Mouse (Mus musculus) embryonic facial prominence, embryonic 14.5 days (tissue): ENCODE measurements around the gene Casq2. TPM values are rescaled to one million over a fixed set of nuclear protein-coding genes. Genes with fewer than 3 reads are reported as not detected.
"Not testable (repeated sequence)": the region's sequence is repeated elsewhere in the genome, so short reads cannot be mapped to it uniquely, and the experiment has no call there.

ENCODE experiments used
- ATAC-seq: fragments of 200-750 bp; cut with Nextera tagmentation; 2 replicates; pipeline ENCODE4 v1.8.0; 2017; ENCODE audit warnings: low read depth, moderate number of reproducible peaks, moderate TSS enrichment
- DNase-seq: peaks from one replicate; pipeline ENCODE4 v3.0.0-alpha.2; 2015; ENCODE audit warnings: low spot score
- H3K27ac ChIP-seq: fragments of 300-500 bp; sonication (generic); replicated peaks from 2 replicates; pipeline ENCODE4 v1.5.1; 2014; ENCODE audit warnings: low read depth, mild to moderate bottlenecking, low read length, moderate library complexity
- H3K27me3 ChIP-seq: fragments of 300-500 bp; sonication (generic); replicated peaks from 2 replicates; pipeline ENCODE4 v1.6.1; 2014; ENCODE audit warnings: low read length; ENCODE audit not compliant: control insufficient read depth, insufficient read depth
- H3K36me3 ChIP-seq: fragments of 300-500 bp; sonication (generic); 2 replicates; pipeline ENCODE4 v1.6.1; 2014; ENCODE audit warnings: low read length, mixed read lengths; ENCODE audit not compliant: control insufficient read depth, insufficient read depth
- H3K4me1 ChIP-seq: fragments of 300-500 bp; sonication (generic); 2 replicates; pipeline ENCODE4 v1.6.1; 2014; ENCODE audit warnings: antibody characterized with exemption, low read length; ENCODE audit not compliant: control insufficient read depth, insufficient read depth
- H3K4me2 ChIP-seq: fragments of 300-500 bp; sonication (generic); 2 replicates; pipeline ENCODE4 v1.6.1; 2014; ENCODE audit warnings: low read depth, mild to moderate bottlenecking, low read length, moderate library complexity, mixed read lengths
- H3K4me3 ChIP-seq: fragments of 300-500 bp; sonication (generic); 2 replicates; pipeline ENCODE4 v1.5.1; 2014; ENCODE audit warnings: low read depth, mild to moderate bottlenecking, low read length
- H3K9ac ChIP-seq: fragments of 300-500 bp; sonication (generic); 2 replicates; pipeline ENCODE4 v1.6.1; 2014; ENCODE audit warnings: low read depth, mild to moderate bottlenecking, low read length, moderate library complexity, mixed read lengths
- H3K9me3 ChIP-seq: fragments of 300-500 bp; sonication (generic); 2 replicates; pipeline ENCODE4 v1.6.1; 2016; ENCODE audit warnings: low read length; ENCODE audit not compliant: control insufficient read depth
- WGBS: fragments of 180-500 bp; shearing (Covaris S2); extraction: QIAGEN DNeasy Blood & Tissue Kit; methylation state at CpG from one replicate; pipeline ENCODE4 v1.1.7; 2014; 5-methylcytosine and 5-hydroxymethylcytosine counted together
- polyA plus RNA-seq: library from polyadenylated mRNA; unstranded; fragments of >200 nt; fragmentation: Nextera tagmentation; extraction: Ambion mirVana; gene quantifications from 2 replicates; pipeline ENCODE4 v1.2.1, GENCODE M21; 2014

Casq2 gene
- polyA plus RNA-seq, 1 experiment from 2014 or later = 199 TPM

GRCm38 (mm10) chr3:102156737-102157136 lies 70.5 kb downstream of the Casq2 start:
- WGBS = 85% methylated on average over 7 of the region's 7 CpGs
- H3K27ac ChIP-seq = no peak overlapping the region
- peaks cover 43% of the 10 kb centered on the region for H3K36me3 ChIP-seq
- no peak for DNase-seq
- H3K9ac ChIP-seq = no peak overlapping the region
- no peak overlapping the region for H3K4me2 ChIP-seq
- H3K9me3 ChIP-seq = no peaks in the 10 kb centered on the region
- H3K4me3 ChIP-seq = no peak overlapping the region
- peaks cover 11% of the 10 kb centered on the region; the same call in 1 of the 2 replicates for H3K4me1 ChIP-seq
- ATAC-seq = no peak
- no peaks in the 10 kb centered on the region for H3K27me3 ChIP-seq

DNA sequence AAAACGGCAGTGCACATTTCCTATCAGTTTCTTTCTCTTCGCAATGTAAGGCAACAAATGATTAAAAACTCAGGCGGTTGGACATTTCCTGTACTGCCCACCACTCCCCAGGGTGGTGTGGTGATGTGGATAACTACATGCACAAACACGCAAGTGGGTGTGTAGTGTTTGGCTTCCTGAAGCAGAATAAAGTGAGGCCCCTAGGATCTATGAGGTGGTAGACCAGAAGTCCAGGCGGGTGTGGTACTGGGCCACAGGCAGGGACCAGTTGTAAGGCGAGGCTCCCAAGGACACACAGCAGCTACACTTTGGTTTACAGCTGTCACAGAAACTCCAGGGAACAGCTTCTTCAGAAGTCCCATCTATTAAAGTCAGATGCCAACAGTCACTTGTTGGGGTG lies 71.4 kb downstream of the Casq2 start:
- no peak overlapping the region for H3K27ac ChIP-seq
- no peak overlapping the region for H3K4me3 ChIP-seq
- H3K9me3 ChIP-seq = no peaks in the 10 kb centered on the region
- H3K4me2 ChIP-seq = no peak overlapping the region
- no peak for ATAC-seq
- no peak for DNase-seq
- peaks cover 11% of the 10 kb centered on the region; the same call in 1 of the 2 replicates for H3K4me1 ChIP-seq
- no peak overlapping the region for H3K9ac ChIP-seq
- H3K36me3 ChIP-seq = peaks cover 46% of the 10 kb centered on the region
- WGBS = 87% methylated on average over 6 of the region's 6 CpGs
- H3K27me3 ChIP-seq = no peaks in the 10 kb centered on the region

DNA sequence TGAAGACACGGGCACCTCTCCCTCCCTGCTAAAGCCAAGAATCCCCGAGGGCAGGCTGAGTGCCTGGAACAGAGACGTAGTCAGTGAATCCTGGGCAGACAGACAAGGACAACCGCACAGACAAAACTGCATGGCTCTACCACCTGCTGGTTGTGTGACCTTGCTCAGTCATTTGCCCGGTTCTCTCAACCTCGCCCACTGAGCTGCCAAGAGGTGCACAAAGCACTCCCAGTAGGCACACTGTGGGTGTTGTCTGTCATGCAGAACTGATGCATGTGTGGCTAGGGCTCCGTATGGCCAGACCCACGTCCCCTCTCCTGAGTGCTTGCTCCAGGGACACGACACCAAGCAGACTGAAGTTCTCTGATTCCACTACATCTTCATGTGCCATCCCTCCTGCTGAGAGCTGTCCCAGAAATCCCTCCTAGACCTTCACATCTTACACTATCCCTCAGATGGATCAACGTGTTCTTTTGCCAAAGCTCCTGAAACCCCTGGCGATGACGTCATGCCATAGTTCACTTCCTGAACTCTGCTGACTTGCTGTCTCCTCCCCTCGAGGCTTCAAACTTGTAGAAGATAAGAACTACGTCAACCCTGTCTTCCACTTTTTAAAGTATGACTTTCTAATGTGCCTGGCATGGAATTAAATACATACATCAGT lies 72.7 kb downstream of the Casq2 start:
- Histone ChIP-seq H3K36me3 (peaks cover 58% of the 10 kb centered on the region), H3K4me1 (peaks cover 11% of the 10 kb centered on the region; the same call in 1 of the 2 replicates), H3K9me3 (no peaks in the 10 kb centered on the region), H3K4me3 (no peak overlapping the region), H3K4me2 (no peak overlapping the region), H3K27me3 (no peaks in the 10 kb centered on the region), H3K9ac (no peak overlapping the region), H3K27ac (peak overlapping the region; percentile 22; the same call in 1 of the 2 replicates)
- DNase-seq (peak; percentile 43), ATAC-seq (0 out of 2 replicates have a peak, but pooled peaks have one; percentile 23)
- WGBS = 77% methylated on average over 14 of the region's 14 CpGs

GRCm38 (mm10) chr3:102159423-102160325 lies 73.5 kb downstream of the Casq2 start:
- peak; percentile 86 for ATAC-seq
- Histone ChIP-seq H3K4me1 (peaks cover 11% of the 10 kb centered on the region; the same call in 1 of the 2 replicates), H3K9me3 (no peaks in the 10 kb centered on the region), H3K36me3 (peaks cover 58% of the 10 kb centered on the region), H3K27me3 (no peaks in the 10 kb centered on the region), H3K9ac (no peak overlapping the region), H3K27ac (peak overlapping the region; percentile 22; the same call in 1 of the 2 replicates), H3K4me2 (no peak overlapping the region), H3K4me3 (no peak overlapping the region)
- DNase-seq = peak; percentile 79
- 59% methylated on average over 14 of the region's 14 CpGs for WGBS

- not testable (repeated sequence) for ATAC-seq, H3K27me3 ChIP-seq, H3K27ac ChIP-seq, H3K9me3 ChIP-seq, H3K4me3 ChIP-seq, H3K4me2 ChIP-seq, H3K9ac ChIP-seq, DNase-seq
- 75% methylated on average over 1 of the region's 1 CpGs for WGBS
- H3K4me1 ChIP-seq = peaks cover 22% of the 10 kb centered on the region
- H3K36me3 ChIP-seq = peaks cover 40% of the 10 kb centered on the region
Measured at GRCm38 (mm10) chr3:102163861-102164260, 77.6 kb downstream of the Casq2 start.

GRCm38 (mm10) chr3:102164911-102165310 lies 78.7 kb downstream of the Casq2 start:
- Histone ChIP-seq H3K4me3 (no peak overlapping the region), H3K4me1 (peaks cover 24% of the 10 kb centered on the region), H3K9ac (no peak overlapping the region), H3K27ac (no peak overlapping the region), H3K27me3 (no peaks in the 10 kb centered on the region), H3K4me2 (no peak overlapping the region), H3K9me3 (no peaks in the 10 kb centered on the region), H3K36me3 (peaks cover 40% of the 10 kb centered on the region)
- no peak for DNase-seq
- ATAC-seq = no peak
- WGBS = 53% methylated on average over 4 of the region's 4 CpGs

- peaks cover 37% of the 10 kb centered on the region for H3K36me3 ChIP-seq
- ATAC-seq (no peak), DNase-seq (no peak)
- H3K4me2 ChIP-seq = no peak overlapping the region
- no peaks in the 10 kb centered on the region for H3K27me3 ChIP-seq
- 78% methylated on average over 21 of the region's 21 CpGs for WGBS
- H3K4me1 ChIP-seq = peaks cover 30% of the 10 kb centered on the region
- no peak overlapping the region for H3K9ac ChIP-seq
- H3K4me3 ChIP-seq = no peak overlapping the region
- 0 out of 2 replicates have a peak overlapping the region, but pooled peaks have one; percentile 8 for H3K27ac ChIP-seq
- H3K9me3 ChIP-seq = no peaks in the 10 kb centered on the region
Measured at GRCm38 (mm10) chr3:102165536-102166286, 79.5 kb downstream of the Casq2 start.

- ATAC-seq = no peak
- H3K9me3 ChIP-seq = no peaks in the 10 kb centered on the region
- 0 out of 2 replicates have a peak overlapping the region, but pooled peaks have one; percentile 8 for H3K27ac ChIP-seq
- no peak overlapping the region for H3K4me2 ChIP-seq
- no peak for DNase-seq
- H3K36me3 ChIP-seq = peaks cover 31% of the 10 kb centered on the region
- H3K27me3 ChIP-seq = no peaks in the 10 kb centered on the region
- peaks cover 30% of the 10 kb centered on the region for H3K4me1 ChIP-seq
- WGBS = 54% methylated on average over 4 of the region's 4 CpGs
- H3K4me3 ChIP-seq = no peak overlapping the region
- H3K9ac ChIP-seq = no peak overlapping the region
Measured at GRCm38 (mm10) chr3:102166287-102166620, 80.0 kb downstream of the Casq2 start.
